Comparison of ENCODE assay signal across 19 mouse cellular contexts in genomic region chr10:17248270-17248669, GRCm38 (mm10).
"Had no signal": no experiment of that assay in that cellular context is flagged by ENCODE, and none has a peak within 500 bp of the region (broad histone marks: within the 10 kb centered on the region; RNA-seq: fewer than 3 reads in every experiment).

No protein-coding gene starts in this region.

- H3K4me1 ChIP-seq: midbrain, embryonic 10.5 days; midbrain, embryonic 12.5 days; neural tube, embryonic 13.5 days; neural tube, embryonic 15.5 days had no signal

- H3K9me3 ChIP-seq: midbrain, embryonic 10.5 days; midbrain, embryonic 12.5 days; neural tube, embryonic 13.5 days; neural tube, embryonic 15.5 days had no signal

- H3K27me3 ChIP-seq: midbrain, embryonic 12.5 days; neural tube, embryonic 13.5 days; neural tube, embryonic 15.5 days had no signal

- ATAC-seq: midbrain, embryonic 16.5 days had no signal

- H3K4me3 ChIP-seq: midbrain, embryonic 10.5 days; midbrain, embryonic 12.5 days; myocyte; neural tube, embryonic 13.5 days; neural tube, embryonic 15.5 days had no signal

- H3K27ac ChIP-seq: liver, embryonic 14.5 days; midbrain, embryonic 10.5 days; midbrain, embryonic 12.5 days; neural tube, embryonic 13.5 days; neural tube, embryonic 15.5 days had no signal

- DNase-seq: lung, adult 18-20 months; lung, embryonic 14.5 days; lung, postnatal 10 days; lung, postnatal 4 days; retina, postnatal 1 day; right cerebral cortex, adult 18-20 months; right cerebral cortex, postnatal 25 days; right cerebral cortex, postnatal 4 days; spleen, adult 18-20 months; thymus, adult 18-20 months; thymus, postnatal 14 days; thymus, postnatal 36 days had no signal

- H3K36me3 ChIP-seq: midbrain, embryonic 10.5 days; midbrain, embryonic 12.5 days; neural tube, embryonic 13.5 days; neural tube, embryonic 15.5 days had no signal
